25 mouse cellular contexts compared by ENCODE assay signal in the genomic region with DNA sequence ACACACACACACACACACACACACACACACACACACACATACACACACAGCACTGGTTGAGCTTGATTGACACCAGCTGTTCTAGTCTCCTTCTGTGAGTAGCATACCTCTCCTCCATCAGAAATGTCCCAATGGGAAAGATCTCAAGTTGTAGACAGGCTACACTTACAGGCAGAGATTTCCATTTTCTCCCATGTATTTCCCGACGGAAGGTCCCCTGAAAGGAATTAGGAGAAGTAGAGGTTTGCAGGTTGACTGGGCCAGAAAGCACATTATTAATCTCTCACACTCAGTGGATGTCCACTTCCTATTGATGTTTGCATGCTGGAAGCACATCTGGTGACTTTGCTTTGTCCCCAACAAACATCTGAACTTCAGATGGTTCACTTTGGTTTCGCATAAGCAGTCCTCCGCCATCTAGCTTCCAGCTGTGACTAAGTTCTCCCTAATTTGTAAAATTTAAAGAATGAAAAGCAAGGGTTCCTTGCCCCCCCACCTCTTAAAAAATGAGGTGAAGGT.
"Had no signal": no experiment of that assay in that cellular context is flagged by ENCODE, and none has a peak within 500 bp of the region (broad histone marks: within the 10 kb centered on the region; RNA-seq: fewer than 3 reads in every experiment).

No protein-coding gene starts in this region.

- H3K27me3 ChIP-seq: embryonic facial prominence, embryonic 12.5 days; embryonic facial prominence, embryonic 13.5 days; embryonic facial prominence, embryonic 15.5 days; forebrain, embryonic 12.5 days; forebrain, embryonic 13.5 days; forebrain, embryonic 15.5 days had no signal

- H3K9me3 ChIP-seq: embryonic facial prominence, embryonic 10.5 days; embryonic facial prominence, embryonic 12.5 days; embryonic facial prominence, embryonic 13.5 days; embryonic facial prominence, embryonic 15.5 days; forebrain, embryonic 10.5 days; forebrain, embryonic 12.5 days; forebrain, embryonic 13.5 days; forebrain, embryonic 15.5 days; heart, embryonic 10.5 days had no signal

- H3K4me1 ChIP-seq: embryonic facial prominence, embryonic 10.5 days; embryonic facial prominence, embryonic 12.5 days; embryonic facial prominence, embryonic 13.5 days; embryonic facial prominence, embryonic 15.5 days; forebrain, embryonic 12.5 days; heart, embryonic 10.5 days had no signal

- H3K4me2 ChIP-seq: embryonic facial prominence, embryonic 12.5 days; embryonic facial prominence, embryonic 13.5 days; embryonic facial prominence, embryonic 15.5 days; forebrain, embryonic 12.5 days; forebrain, embryonic 13.5 days; forebrain, embryonic 15.5 days had no signal

- H3K36me3 ChIP-seq: embryonic facial prominence, embryonic 15.5 days; forebrain, embryonic 12.5 days; forebrain, embryonic 15.5 days had no signal

- H3K27ac ChIP-seq: embryonic facial prominence, embryonic 10.5 days; embryonic facial prominence, embryonic 12.5 days; embryonic facial prominence, embryonic 13.5 days; embryonic facial prominence, embryonic 15.5 days; forebrain, embryonic 10.5 days; forebrain, embryonic 12.5 days; forebrain, embryonic 13.5 days; forebrain, embryonic 15.5 days; gastrocnemius, adult 2 months; heart, adult 2 months; heart, embryonic 10.5 days had no signal

- H3K9ac ChIP-seq: embryonic facial prominence, embryonic 12.5 days; embryonic facial prominence, embryonic 13.5 days; embryonic facial prominence, embryonic 15.5 days; forebrain, embryonic 12.5 days; forebrain, embryonic 13.5 days; forebrain, embryonic 15.5 days; forebrain, postnatal 0 days had no signal

- DNase-seq: cerebellum, adult 9-10 months; cerebellum, adult 9-11 months; cerebellum, postnatal 10 days; cerebellum, postnatal 14 days; cerebellum, postnatal 36 days; embryo, embryonic 11 days; forebrain, postnatal 0 days; gastrocnemius, adult 2 months; gastrocnemius, postnatal 10 days; gastrocnemius, postnatal 14 days; gastrocnemius, postnatal 25 days; gastrocnemius, postnatal 36 days; heart, adult 11 months; heart, adult 18-20 months; heart, adult 2 months had no signal

- H3K4me3 ChIP-seq: embryonic facial prominence, embryonic 10.5 days; embryonic facial prominence, embryonic 12.5 days; embryonic facial prominence, embryonic 13.5 days; embryonic facial prominence, embryonic 15.5 days; erythroblast, embryonic 14.5 days; forebrain, embryonic 10.5 days; forebrain, embryonic 12.5 days; forebrain, embryonic 13.5 days; forebrain, embryonic 15.5 days; gastrocnemius, adult 2 months; heart, adult 2 months; heart, embryonic 10.5 days had no signal
